Comparison of ENCODE assay signal across 27 mouse cellular contexts in genomic region chr2:53301712-53302423, GRCm38 (mm10).
DNase-seq lines count a peak whose midpoint lies in the region; ATAC-seq and TF ChIP-seq lines count a peak whose summit lies in the region.
"Had no signal": no experiment of that assay in that cellular context is flagged by ENCODE, and none has a peak within 500 bp of the region (broad histone marks: within the 10 kb centered on the region; RNA-seq: fewer than 3 reads in every experiment).

No protein-coding gene starts in this region.

- no peaks in the 10 kb centered on the region for H3K4me1 ChIP-seq in kidney, postnatal 0 days (replicated peaks; ENCODE audit: insufficient read depth, low read length)
- H3K4me1 ChIP-seq in lung, embryonic 15.5 days, result no peaks in the 10 kb centered on the region
- H3K4me1 ChIP-seq: embryonic facial prominence, embryonic 10.5 days; embryonic facial prominence, embryonic 13.5 days; forebrain, embryonic 13.5 days; hindbrain, embryonic 12.5 days; hindbrain, embryonic 15.5 days had no signal

- peak; percentile 12 for DNase-seq in kidney, postnatal 0 days (ENCODE audit: low spot score)
- no peak for DNase-seq in kidney, postnatal 4 days
- DNase-seq in lung, adult 18-20 months, result no peak
- DNase-seq in Muller cell, postnatal 12 days (ENCODE audit: inconsistent ontology term), result peak; percentile 23
- no peak for DNase-seq in yolk sac, embryonic 10.5 days (ENCODE audit: low spot score)
- DNase-seq: adrenal gland, adult 2 months; adrenal gland, postnatal 14 days; B cell, adult 2 months; cerebellum, adult 11-12 months; cerebellum, adult 8-10 months; cerebellum, postnatal 10 days; cerebellum, postnatal 36 days; embryo, embryonic 11 days; forebrain, postnatal 0 days; gastrocnemius, adult 2 months; gastrocnemius, postnatal 14 days; heart, adult 11 months had no signal

- H3K36me3 ChIP-seq in kidney, postnatal 0 days (ENCODE audit: insufficient read depth, low read length), result no peaks in the 10 kb centered on the region
- no peaks in the 10 kb centered on the region for H3K36me3 ChIP-seq in lung, embryonic 15.5 days
- H3K36me3 ChIP-seq: embryonic facial prominence, embryonic 10.5 days; embryonic facial prominence, embryonic 13.5 days; G1E; hindbrain, embryonic 12.5 days; hindbrain, embryonic 15.5 days had no signal

- H3K27ac ChIP-seq in kidney, postnatal 0 days, result no peak overlapping the region
- no peak overlapping the region for H3K27ac ChIP-seq in lung, embryonic 15.5 days
- H3K27ac ChIP-seq: embryonic facial prominence, embryonic 10.5 days; embryonic facial prominence, embryonic 13.5 days; forebrain, embryonic 13.5 days; gastrocnemius, adult 2 months; hindbrain, embryonic 12.5 days; hindbrain, embryonic 15.5 days had no signal

- no peak for ATAC-seq in kidney, postnatal 0 days (replicated peaks; ENCODE audit: low FRiP score, low read depth)
- ATAC-seq in lung, embryonic 15.5 days (ENCODE audit: borderline replicate concordance, extremely low read depth, low FRiP score, low TSS enrichment), result peak; percentile 88; the same call in 1 of the 2 replicates
- ATAC-seq: forebrain, embryonic 13.5 days; forebrain, postnatal 0 days had no signal

- H3K9me3 ChIP-seq in kidney, postnatal 0 days (replicated peaks; ENCODE audit: low read length), result no peaks in the 10 kb centered on the region
- H3K9me3 ChIP-seq in lung, embryonic 15.5 days, result no peaks in the 10 kb centered on the region
- H3K9me3 ChIP-seq: embryonic facial prominence, embryonic 10.5 days; embryonic facial prominence, embryonic 13.5 days; forebrain, embryonic 13.5 days; G1E; hindbrain, embryonic 12.5 days; hindbrain, embryonic 15.5 days had no signal

- H3K4me3 ChIP-seq in kidney, postnatal 0 days (replicated peaks; ENCODE audit: low read depth, low read length), result no peak overlapping the region
- no peak overlapping the region for H3K4me3 ChIP-seq in lung, embryonic 15.5 days
- H3K4me3 ChIP-seq: embryonic facial prominence, embryonic 10.5 days; embryonic facial prominence, embryonic 13.5 days; erythroblast, embryonic 14.5 days; forebrain, embryonic 13.5 days; gastrocnemius, adult 2 months; hindbrain, embryonic 12.5 days; hindbrain, embryonic 15.5 days had no signal

- H3K9ac ChIP-seq in kidney, postnatal 0 days (ENCODE audit: low read depth, low read length), result no peak overlapping the region
- H3K9ac ChIP-seq in lung, embryonic 15.5 days, result no peak overlapping the region
- H3K9ac ChIP-seq: embryonic facial prominence, embryonic 13.5 days; forebrain, embryonic 13.5 days; forebrain, postnatal 0 days; hindbrain, embryonic 12.5 days; hindbrain, embryonic 15.5 days had no signal

- WGBS in kidney, postnatal 0 days, result 60% methylated on average over 2 of the region's 2 CpGs
- WGBS in lung, embryonic 15.5 days, result 35% methylated on average over 2 of the region's 2 CpGs

- no peak overlapping the region for H3K4me2 ChIP-seq in kidney, postnatal 0 days (ENCODE audit: low read length)
- H3K4me2 ChIP-seq in lung, embryonic 15.5 days, result no peak overlapping the region
- H3K4me2 ChIP-seq: embryonic facial prominence, embryonic 13.5 days; forebrain, embryonic 13.5 days; heart, embryonic 11.5 days; hindbrain, embryonic 12.5 days; hindbrain, embryonic 15.5 days had no signal

- H3K27me3 ChIP-seq in kidney, postnatal 0 days (ENCODE audit: insufficient read depth, low read length), result no peaks in the 10 kb centered on the region
- no peaks in the 10 kb centered on the region for H3K27me3 ChIP-seq in lung, embryonic 15.5 days
- H3K27me3 ChIP-seq: CH12.LX; embryonic facial prominence, embryonic 13.5 days; forebrain, embryonic 13.5 days; hindbrain, embryonic 12.5 days; hindbrain, embryonic 15.5 days had no signal

- no peak for TF ChIP-seq CTCF in kidney, postnatal 0 days (IDR thresholded peaks at IDR 0.05; ENCODE audit: low read depth)

Comparison
In these comparisons a context has a peak if more than half of its experiments do, and no peak if none do; other contexts are left out.
1. DNase-seq: peak in kidney, postnatal 0 days (single experiment) and Muller cell, postnatal 12 days (single experiment); none in kidney, postnatal 4 days (0 of 2), lung, adult 18-20 months (0 of 2) and yolk sac, embryonic 10.5 days (single experiment).